Mouse (Mus musculus) kidney, adult 2 months (tissue): ENCODE results near the gene Pdzrn3.

Source experiments
- CTCF ChIP-seq: fragments of 200-500 bp; conservative IDR thresholded peaks from 2 replicates; pipeline ENCODE4 v1.5.1; 2011; ENCODE audit warnings: low read depth, mild to moderate bottlenecking, control low read depth, low read length, moderate library complexity, mixed read lengths; ENCODE audit not compliant: insufficient read depth, insufficient read length
- POLR2A ChIP-seq: fragments of 200-500 bp; IDR thresholded peaks from one replicate; pipeline ENCODE4 v1.6.1; 2011; ENCODE audit warnings: low read depth, low read length, control low read depth

DNA sequence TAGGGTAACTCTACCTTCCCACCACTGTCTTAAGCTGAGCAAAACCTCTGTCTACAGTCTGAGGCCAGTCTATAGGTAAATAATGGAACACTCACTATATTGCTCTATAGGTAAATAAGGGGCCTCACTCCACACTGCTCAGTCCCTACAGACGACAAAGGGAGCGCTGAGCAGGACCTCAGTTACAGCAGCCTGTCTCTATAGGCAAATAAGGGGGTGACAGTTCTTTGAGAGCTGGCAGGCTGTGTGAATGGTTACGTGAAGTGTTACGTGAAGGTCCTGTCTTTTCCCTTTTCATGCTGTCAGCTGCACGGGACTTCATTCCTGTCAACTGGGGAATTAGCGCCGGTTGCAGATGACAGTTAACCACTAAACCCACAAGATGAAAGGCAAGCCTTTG is 207.0 kb downstream of the Pdzrn3 start:
- TF ChIP-seq CTCF (no peak), POLR2A (no peak)
